Mouse (Mus musculus) stomach, embryonic 16.5 days (tissue): Measurements from ENCODE around the gene 4931428F04Rik. TPM values are rescaled to one million over a fixed set of nuclear protein-coding genes. Genes with fewer than 3 reads are reported as not detected.

Source experiments
- microRNA counts: library from miRNA; unstranded; fragments of <30 nt; microRNA quantifications from one replicate; lab custom pipeline; 2016
- microRNA-seq: library from miRNA; unstranded; fragments of <30 nt; microRNA quantifications from one replicate; pipeline ENCODE4, GENCODE M21; 2016
- polyA plus RNA-seq: library from polyadenylated mRNA; unstranded; fragments of >200 nt; fragmentation: Nextera tagmentation; extraction: Ambion mirVana; gene quantifications from 2 replicates; pipeline ENCODE4 v1.2.1, GENCODE M21; 2015

Gene 4931428F04Rik
- polyA plus RNA-seq, 1 experiment from 2014 or later = 8.0 TPM

MicroRNAs within 50 kb of the gene (microRNA counts, 519-probe panel; counts per million panel counts)
- 2,476 counts per million, percentile 53 among the panel's probes with 10 or more counts for microRNA mmu-miR-328 (lab: Ali Mortazavi, UCI)

Small RNA genes lying within 50 kb of the gene (microRNA-seq; reads per million reads assigned to microRNA genes)
- gene Gm27320 (not detected), gene Mir328 (181 reads per million, percentile 61 among the genes with 10 or more reads in this experiment)

Other genes starting within 250 kb of the 4931428F04Rik start
- gene Ces3a, start 241.3 kb downstream of the 4931428F04Rik start, polyA plus RNA-seq = not detected in 2 replicates
- gene Ces3b, start 206.1 kb downstream of the 4931428F04Rik start, polyA plus RNA-seq = not detected in 2 replicates
- gene Ces4a, start 158.1 kb downstream of the 4931428F04Rik start, polyA plus RNA-seq = not detected in 2 replicates
- gene Cbfb, start 119.2 kb downstream of the 4931428F04Rik start, polyA plus RNA-seq = 41.8 and 46.1 TPM in 2 replicates
- gene D230025D16Rik, start 64.7 kb downstream of the 4931428F04Rik start, polyA plus RNA-seq = 29.1 and 30.1 TPM in 2 replicates
- gene B3gnt9, start 34.7 kb downstream of the 4931428F04Rik start, polyA plus RNA-seq = 21.4 and 21.6 TPM in 2 replicates
- 32.9 and 36.1 TPM in 2 replicates for gene Tradd, start 25.3 kb downstream of the 4931428F04Rik start, polyA plus RNA-seq
- 3.4 and 4.7 TPM in 2 replicates for gene Fbxl8, start 25.2 kb downstream of the 4931428F04Rik start, polyA plus RNA-seq
- gene Hsf4, start 20.1 kb downstream of the 4931428F04Rik start, polyA plus RNA-seq = not detected in 2 replicates
- gene Nol3, start 13.7 kb downstream of the 4931428F04Rik start, polyA plus RNA-seq = 1.3 and 2.3 TPM in 2 replicates
- 8.7 and 11.9 TPM in 2 replicates for gene Exoc3l, start 6.2 kb upstream of the 4931428F04Rik start, polyA plus RNA-seq
- gene E2f4, start 7.8 kb upstream of the 4931428F04Rik start, polyA plus RNA-seq = 72.0 and 74.0 TPM in 2 replicates
- gene Elmo3, start 15.7 kb upstream of the 4931428F04Rik start, polyA plus RNA-seq = 18.9 and 19.4 TPM in 2 replicates
- 2.1 and 2.4 TPM in 2 replicates for gene Lrrc29, start 36.4 kb upstream of the 4931428F04Rik start, polyA plus RNA-seq
- gene Tmem208, start 36.5 kb upstream of the 4931428F04Rik start, polyA plus RNA-seq = 124 and 131 TPM in 2 replicates
- 2.2 and 2.5 TPM in 2 replicates for gene Fhod1, start 58.1 kb upstream of the 4931428F04Rik start, polyA plus RNA-seq
- 1.5 and 1.7 TPM in 2 replicates for gene Slc9a5, start 59.0 kb upstream of the 4931428F04Rik start, polyA plus RNA-seq
- 0.11 and 0.22 TPM in 2 replicates for gene Plekhg4, start 83.4 kb upstream of the 4931428F04Rik start, polyA plus RNA-seq
- not detected in 2 replicates for gene Kctd19, start 123.6 kb upstream of the 4931428F04Rik start, polyA plus RNA-seq
- 0.17 and 0.47 TPM in 2 replicates for gene Lrrc36, start 123.7 kb upstream of the 4931428F04Rik start, polyA plus RNA-seq
- gene Tppp3, start 181.7 kb upstream of the 4931428F04Rik start, polyA plus RNA-seq = 70.3 and 79.3 TPM in 2 replicates
- gene Zdhhc1, start 207.0 kb upstream of the 4931428F04Rik start, polyA plus RNA-seq = 33.8 and 34.6 TPM in 2 replicates
- 2.5 and 2.8 TPM in 2 replicates for gene Hsd11b2, start 228.9 kb upstream of the 4931428F04Rik start, polyA plus RNA-seq